In genomic region chr1:133225963-133226660, GRCm38 (mm10) we compare ENCODE assay signal across 9 mouse cellular contexts.
DNase-seq lines count a peak whose midpoint lies in the region; ATAC-seq and TF ChIP-seq lines count a peak whose summit lies in the region.
"Had no signal": no experiment of that assay in that cellular context is flagged by ENCODE, and none has a peak within 500 bp of the region (broad histone marks: within the 10 kb centered on the region; RNA-seq: fewer than 3 reads in every experiment).

No protein-coding gene starts in this region.

- DNase-seq in kidney, adult 11 months: peak; percentile 67
- DNase-seq in embryonic facial prominence, embryonic 14.5 days (ENCODE audit: low spot score): peak; percentile 66
- DNase-seq in heart, postnatal 36 days: peak; percentile 51 to 66
- DNase-seq in left cerebral cortex, postnatal 14 days (ENCODE audit: low spot score in 2 of 2): peak; percentile 45 to 55
- DNase-seq in midbrain, postnatal 0 days (ENCODE audit: low spot score): peak; percentile 40
- no peak for DNase-seq in yolk sac, embryonic 10.5 days (ENCODE audit: low spot score)
- DNase-seq in spleen, postnatal 36 days (ENCODE audit: low spot score in 2 of 2): no peak

- H3K4me1 ChIP-seq in kidney, embryonic 14.5 days (ENCODE audit: control insufficient read depth, insufficient read depth, low read length): peaks cover 3% of the 10 kb centered on the region; the same call in 1 of the 2 replicates
- peaks cover 33% of the 10 kb centered on the region for H3K4me1 ChIP-seq in embryonic facial prominence, embryonic 14.5 days (ENCODE audit: control insufficient read depth, insufficient read depth, low read length)
- peaks cover 16% of the 10 kb centered on the region; the same call in 1 of the 2 replicates for H3K4me1 ChIP-seq in midbrain, postnatal 0 days (ENCODE audit: insufficient read depth, low read length)

- H3K4me3 ChIP-seq in kidney, embryonic 14.5 days (ENCODE audit: low read length): no peak overlapping the region
- H3K4me3 ChIP-seq in embryonic facial prominence, embryonic 14.5 days (ENCODE audit: low read depth, low read length): no peak overlapping the region
- H3K4me3 ChIP-seq in midbrain, postnatal 0 days (ENCODE audit: low read depth, low read length): no peak overlapping the region
- H3K4me3 ChIP-seq: neural tube, embryonic 12.5 days had no signal

- peak; percentile 70 for TF ChIP-seq CTCF in midbrain, postnatal 0 days (IDR thresholded peaks at IDR 0.05)

- H3K9me3 ChIP-seq in kidney, embryonic 14.5 days (ENCODE audit: control insufficient read depth, low read length): no peaks in the 10 kb centered on the region
- no peaks in the 10 kb centered on the region for H3K9me3 ChIP-seq in embryonic facial prominence, embryonic 14.5 days (ENCODE audit: control insufficient read depth, low read length)
- H3K9me3 ChIP-seq in midbrain, postnatal 0 days (ENCODE audit: low read length): no peaks in the 10 kb centered on the region
- H3K9me3 ChIP-seq: neural tube, embryonic 12.5 days had no signal

- no peaks in the 10 kb centered on the region for H3K36me3 ChIP-seq in kidney, embryonic 14.5 days (ENCODE audit: control insufficient read depth, insufficient read depth, low read length)
- no peaks in the 10 kb centered on the region for H3K36me3 ChIP-seq in embryonic facial prominence, embryonic 14.5 days (ENCODE audit: control insufficient read depth, insufficient read depth, low read length)
- no peaks in the 10 kb centered on the region; the same call in 1 of the 2 replicates for H3K36me3 ChIP-seq in midbrain, postnatal 0 days (ENCODE audit: insufficient read depth, low read length)
- H3K36me3 ChIP-seq: neural tube, embryonic 12.5 days had no signal

- H3K9ac ChIP-seq in kidney, embryonic 14.5 days (ENCODE audit: low read depth, low read length): no peak overlapping the region
- no peak overlapping the region for H3K9ac ChIP-seq in embryonic facial prominence, embryonic 14.5 days (ENCODE audit: low read depth, low read length)
- H3K9ac ChIP-seq in midbrain, postnatal 0 days (replicated peaks; ENCODE audit: low read length, poor library complexity, severe bottlenecking): no peak overlapping the region
- H3K9ac ChIP-seq: neural tube, embryonic 12.5 days had no signal

- H3K27ac ChIP-seq in kidney, embryonic 14.5 days (ENCODE audit: low read depth, low read length): no peak overlapping the region
- peak overlapping the region; percentile 67 for H3K27ac ChIP-seq in embryonic facial prominence, embryonic 14.5 days (replicated peaks; ENCODE audit: low read depth, low read length)
- peak overlapping the region; percentile 14; the same call in 1 of the 2 replicates for H3K27ac ChIP-seq in midbrain, postnatal 0 days (ENCODE audit: low read depth, low read length)
- H3K27ac ChIP-seq: neural tube, embryonic 12.5 days had no signal

- 44% methylated on average over 9 of the region's 9 CpGs for WGBS in kidney, embryonic 14.5 days
- WGBS in embryonic facial prominence, embryonic 14.5 days: 40% methylated on average over 9 of the region's 9 CpGs
- 34% methylated on average over 9 of the region's 9 CpGs for WGBS in midbrain, postnatal 0 days

- no peak overlapping the region for H3K4me2 ChIP-seq in kidney, embryonic 14.5 days (replicated peaks; ENCODE audit: low read depth, low read length)
- peak overlapping the region; percentile 10; the same call in 1 of the 2 replicates for H3K4me2 ChIP-seq in embryonic facial prominence, embryonic 14.5 days (ENCODE audit: low read depth, low read length)
- no peak overlapping the region for H3K4me2 ChIP-seq in midbrain, postnatal 0 days (ENCODE audit: low read depth, low read length, poor library complexity, severe bottlenecking)
- H3K4me2 ChIP-seq: neural tube, embryonic 12.5 days had no signal

- intact Hi-C loops in heart, postnatal 36 days (cut with DNase I): loop anchor here (1.0 to 2.0 kb wide), 3 partner anchors 45 to 80 kb away; no protein-coding TSS in a partner anchor
- intact Hi-C loops in left cerebral cortex, postnatal 14 days (cut with DNase I): loop anchor here (5.0 kb wide), 1 partner anchor 41 kb away; no protein-coding TSS in a partner anchor

- ATAC-seq in kidney, embryonic 14.5 days (ENCODE audit: low FRiP score, low TSS enrichment): no peak; the same call in 1 of the 2 replicates
- no peak for ATAC-seq in embryonic facial prominence, embryonic 14.5 days (ENCODE audit: low read depth)
- ATAC-seq in midbrain, postnatal 0 days (ENCODE audit: low FRiP score): no peak

- H3K27me3 ChIP-seq in kidney, embryonic 14.5 days (ENCODE audit: control insufficient read depth, insufficient read depth, low read length): no peaks in the 10 kb centered on the region
- peaks cover 10% of the 10 kb centered on the region; the same call in 1 of the 2 replicates for H3K27me3 ChIP-seq in embryonic facial prominence, embryonic 14.5 days (replicated peaks; ENCODE audit: control insufficient read depth, insufficient read depth, low read length)
- no peaks in the 10 kb centered on the region for H3K27me3 ChIP-seq in midbrain, postnatal 0 days (ENCODE audit: insufficient read depth, low read length)

Comparison
In these comparisons a context has a peak if more than half of its experiments do, and no peak if none do; other contexts are left out.
1. DNase-seq: peak in kidney, adult 11 months (single experiment), embryonic facial prominence, embryonic 14.5 days (single experiment), heart, postnatal 36 days (2 of 2), left cerebral cortex, postnatal 14 days (2 of 2) and midbrain, postnatal 0 days (single experiment); none in yolk sac, embryonic 10.5 days (single experiment) and spleen, postnatal 36 days (0 of 2).